Mouse (Mus musculus) liver, postnatal 0 days (tissue): Measurements from ENCODE around the gene Prkch.

Experiments used
- CTCF ChIP-seq: sonication (generic); IDR thresholded peaks from 2 replicates; pipeline ENCODE4 v1.5.1; 2016; ENCODE audit warnings: antibody characterized with exemption, low read depth
- EP300 ChIP-seq: IDR thresholded peaks from 2 replicates; pipeline ENCODE4 v1.6.1; 2016; ENCODE audit warnings: antibody characterized with exemption, low read depth, mild to moderate bottlenecking

DNA sequence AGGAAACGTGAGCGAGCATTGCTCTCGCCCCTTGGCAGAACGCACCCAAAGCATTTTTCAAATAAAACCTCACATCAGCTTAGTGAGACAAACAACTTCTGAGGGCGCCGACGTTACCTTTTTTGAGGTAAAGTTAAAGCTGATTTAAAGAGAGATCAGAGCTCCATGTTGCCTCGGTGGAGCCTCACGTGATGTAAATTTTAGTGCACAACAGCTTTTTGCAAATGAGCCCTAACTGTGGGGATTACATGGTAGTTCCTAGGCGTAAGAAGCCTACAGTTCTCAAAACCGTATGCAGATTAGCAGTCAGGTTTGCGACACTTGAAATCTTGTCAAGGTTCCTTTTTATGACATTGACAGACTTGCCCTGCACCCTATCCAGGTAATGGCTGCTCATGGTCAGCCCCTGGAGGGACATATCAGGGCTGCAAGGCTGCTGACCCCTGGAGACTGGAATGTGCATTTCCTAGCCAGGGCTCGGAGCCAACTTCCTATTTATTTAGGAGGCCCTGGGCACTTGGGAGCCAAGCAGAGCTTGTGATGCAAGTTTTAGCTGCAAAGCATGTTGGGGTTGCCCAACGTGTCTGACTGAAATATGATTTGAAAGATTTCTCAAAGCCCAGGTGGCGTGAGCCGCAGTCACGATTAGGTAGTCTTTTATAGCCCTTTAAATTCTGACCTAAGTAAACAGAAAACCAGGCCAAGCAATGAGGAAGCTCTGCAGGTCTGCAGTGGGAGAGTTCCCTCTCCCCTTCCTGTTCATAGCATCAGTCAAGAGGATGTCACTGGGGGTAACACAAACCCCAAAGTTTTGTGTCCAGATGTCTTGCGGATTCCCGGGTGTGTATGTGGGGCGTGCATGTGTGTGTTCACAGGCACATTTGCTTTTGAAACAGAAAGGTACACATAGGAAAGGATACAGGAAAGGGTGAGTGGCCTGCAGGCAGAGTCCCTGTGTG is 102.8 kb downstream of the Prkch start:
- peak; percentile 71 for TF ChIP-seq CTCF
- no peak for TF ChIP-seq EP300
